Mouse (Mus musculus) adrenal gland, postnatal 14 days (tissue): Measurements from ENCODE around the gene Has1. TPM values are rescaled to one million over a fixed set of nuclear protein-coding genes. Genes with fewer than 3 reads are reported as not detected.
A peak's percentile ranks its signal among the peaks of the same experiment; 100 is the strongest.

Source experiments
- DNase-seq: peaks from one replicate; pipeline ENCODE4 v3.0.0; 2021; ENCODE audit warnings: mixed read lengths
- long read RNA-seq, 2 experiments: library from polyadenylated mRNA; stranded (forward); transcript quantifications; one replicate each; pipeline ENCODE4 v2.0.0; 2021
- total RNA-seq: library from RNA; stranded (reverse); gene quantifications from 2 replicates; pipeline ENCODE4 v1.2.3, GENCODE M21; 2021

Gene Has1
- not detected in 2 replicates for total RNA-seq
- long read RNA-seq, experiment 1 = 0 reads
- long read RNA-seq, experiment 2 = 0 reads

DNA sequence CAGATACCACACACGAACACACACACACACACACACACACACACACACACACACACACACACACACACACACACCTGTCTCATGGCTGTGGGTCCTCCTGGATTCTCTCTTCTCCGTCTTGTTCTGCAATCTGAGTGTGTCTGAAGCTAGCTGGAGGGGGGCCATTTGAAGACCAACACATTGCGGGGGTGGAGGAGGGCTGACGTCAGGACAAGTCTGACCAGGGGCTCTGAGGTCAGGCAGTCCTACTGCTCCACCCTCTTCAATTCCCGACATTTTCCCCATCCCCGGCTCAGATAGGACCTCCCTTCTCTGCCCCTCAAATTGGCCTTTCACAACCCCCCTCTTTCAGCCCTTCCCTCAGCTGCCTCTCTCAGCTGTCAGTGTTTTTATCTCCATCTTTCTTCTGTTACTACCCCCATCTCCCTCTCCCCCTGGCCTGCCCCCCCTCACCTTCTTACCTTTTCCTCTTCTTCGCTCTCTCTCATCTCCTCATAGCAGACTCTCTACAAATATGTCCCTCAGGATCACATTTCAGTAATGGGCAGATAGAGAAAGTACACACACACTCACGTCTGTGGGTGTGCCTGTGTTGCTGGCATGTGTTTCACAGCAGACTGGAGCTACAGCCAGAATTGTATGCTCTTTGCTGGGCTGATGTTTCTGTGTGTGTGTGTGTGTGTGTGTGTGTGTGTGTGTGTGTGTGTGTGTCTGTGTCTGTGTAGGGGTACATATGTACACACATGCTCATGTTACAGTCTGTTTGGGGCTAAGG lies at the start of gene Has1:
Gene Has1, minus strand, starts transcription at position 142 of the 775 bp plus-strand sequence.
- no peak for DNase-seq

DNA sequence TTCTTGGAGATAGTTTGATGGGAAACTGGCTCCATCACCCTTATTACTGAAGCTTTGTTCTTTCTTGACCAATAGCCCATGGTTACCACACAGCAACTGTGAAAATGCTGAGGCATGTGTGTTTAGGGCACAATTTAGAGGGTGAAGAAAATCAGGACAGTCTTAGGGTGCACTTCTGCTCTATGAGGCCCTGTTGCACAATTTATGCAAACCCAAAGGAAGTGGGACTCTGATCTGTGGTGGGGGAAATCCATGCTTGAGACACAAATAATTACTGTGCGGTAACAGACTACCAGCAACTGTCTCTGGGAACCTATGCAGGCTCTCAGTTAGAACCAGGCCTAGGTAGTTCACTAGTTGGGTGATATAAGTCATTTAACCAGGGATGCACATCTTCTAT lies 45.8 kb upstream of the Has1 start:
- DNase-seq = no peak

- no peak for DNase-seq
Measured at GRCm38 (mm10) chr17:17899268-17899667, 44.3 kb upstream of the Has1 start.

DNA sequence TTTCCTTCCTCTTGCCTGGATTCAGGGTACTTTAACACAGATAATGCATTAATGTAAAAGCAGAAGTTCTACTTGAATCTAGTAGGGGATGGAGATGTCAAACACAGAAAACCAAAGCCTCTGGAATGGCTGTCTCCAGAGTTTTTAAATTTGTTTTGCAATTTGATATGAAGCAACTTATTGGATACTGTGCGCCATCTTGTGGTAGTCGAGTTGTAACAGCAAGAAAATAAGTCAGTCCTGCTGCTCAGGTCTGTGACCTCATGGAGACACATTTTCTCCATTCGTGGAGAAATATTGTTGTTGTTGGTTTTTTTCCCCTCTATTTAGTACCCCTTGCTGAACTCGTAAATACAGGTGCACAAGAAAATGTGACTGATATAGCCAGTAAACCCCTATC lies 41.0 kb upstream of the Has1 start:
- DNase-seq = peak; percentile 51

DNA sequence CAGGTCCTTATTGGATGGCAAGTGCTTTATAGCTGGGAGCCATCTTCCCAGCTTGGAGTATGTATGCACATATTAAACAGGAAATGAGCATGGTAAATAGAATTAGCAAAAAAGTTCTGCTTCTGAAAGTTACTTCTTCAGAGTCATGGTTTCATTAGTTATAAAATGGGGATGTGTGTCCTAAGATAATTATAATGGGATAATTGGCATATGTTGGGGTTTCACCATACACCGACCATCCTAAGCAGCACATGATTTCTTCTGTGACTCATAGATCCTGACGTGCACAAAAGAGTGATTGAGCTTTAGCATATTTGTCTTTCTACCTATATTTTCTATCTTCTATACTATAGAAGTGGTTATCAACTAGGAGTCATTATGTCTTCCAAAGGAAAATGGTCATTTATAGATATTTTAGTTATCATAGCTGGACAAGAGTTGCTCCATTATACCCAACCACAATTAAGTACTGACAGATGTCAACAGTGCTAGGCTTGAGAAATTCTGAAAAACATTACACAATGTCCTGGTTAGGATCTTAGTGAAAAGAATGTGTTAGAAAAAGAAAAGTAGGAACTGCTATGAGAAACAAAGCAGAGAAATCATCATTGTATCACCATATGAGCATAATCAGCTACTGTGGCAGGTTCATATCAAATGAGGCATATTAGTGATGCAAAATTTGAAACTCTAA lies 34.9 kb upstream of the Has1 start:
- DNase-seq = no peak

GRCm38 (mm10) chr17:17887774-17888248 lies 32.8 kb upstream of the Has1 start, which contains the start of the genes Fpr2 and Fpr3:
Gene Fpr2, plus strand, starts transcription at chr17:17887824.
Gene Fpr3, plus strand, starts transcription at chr17:17887852.
- no peak for DNase-seq

DNA sequence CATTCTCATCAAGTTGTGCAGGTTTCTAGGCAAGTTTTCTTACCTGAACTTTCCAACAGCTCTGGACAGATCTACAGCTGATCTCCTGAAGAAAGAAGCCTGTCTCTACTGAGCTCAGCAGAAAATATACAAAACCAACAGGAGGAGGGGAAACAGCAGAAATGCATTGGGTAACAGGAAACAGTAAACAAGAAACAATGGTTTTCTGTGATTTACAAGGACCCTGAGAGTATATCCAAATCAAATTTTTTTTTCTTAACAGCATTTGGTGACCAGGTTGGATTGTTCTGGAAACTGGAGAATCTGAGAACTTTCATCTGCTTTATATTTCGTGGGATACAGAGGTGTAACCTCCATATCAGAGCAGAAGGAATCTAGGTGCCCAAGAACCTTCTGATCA lies 28.8 kb upstream of the Has1 start, which contains the start of gene Fpr1:
Gene Fpr1, minus strand, starts transcription at position 101 of the 400 bp plus-strand sequence.
- DNase-seq = no peak

- DNase-seq = no peak
Measured at GRCm38 (mm10) chr17:17882672-17883071, 27.7 kb upstream of the Has1 start.

DNA sequence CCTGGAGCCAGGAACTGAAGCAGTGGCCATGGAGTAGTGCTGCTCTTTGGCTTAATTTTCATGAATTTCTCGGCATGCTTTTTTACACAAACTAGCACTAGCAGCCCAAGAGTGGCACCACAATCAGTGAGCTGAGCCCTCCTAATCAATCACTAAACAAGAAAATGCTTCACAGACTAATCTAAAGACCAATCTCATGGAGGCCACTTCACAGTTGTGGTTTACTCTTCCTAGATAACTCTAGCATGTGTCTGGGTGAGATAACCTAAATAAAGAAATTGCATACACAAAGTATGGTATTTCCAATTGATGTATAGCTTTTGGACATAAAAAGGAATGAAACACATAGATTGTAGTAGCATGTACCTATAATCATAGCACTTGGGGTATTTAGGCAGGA lies 24.3 kb upstream of the Has1 start:
- DNase-seq = no peak

GRCm38 (mm10) chr17:17871697-17872096 lies 16.7 kb upstream of the Has1 start:
- no peak for DNase-seq

DNA sequence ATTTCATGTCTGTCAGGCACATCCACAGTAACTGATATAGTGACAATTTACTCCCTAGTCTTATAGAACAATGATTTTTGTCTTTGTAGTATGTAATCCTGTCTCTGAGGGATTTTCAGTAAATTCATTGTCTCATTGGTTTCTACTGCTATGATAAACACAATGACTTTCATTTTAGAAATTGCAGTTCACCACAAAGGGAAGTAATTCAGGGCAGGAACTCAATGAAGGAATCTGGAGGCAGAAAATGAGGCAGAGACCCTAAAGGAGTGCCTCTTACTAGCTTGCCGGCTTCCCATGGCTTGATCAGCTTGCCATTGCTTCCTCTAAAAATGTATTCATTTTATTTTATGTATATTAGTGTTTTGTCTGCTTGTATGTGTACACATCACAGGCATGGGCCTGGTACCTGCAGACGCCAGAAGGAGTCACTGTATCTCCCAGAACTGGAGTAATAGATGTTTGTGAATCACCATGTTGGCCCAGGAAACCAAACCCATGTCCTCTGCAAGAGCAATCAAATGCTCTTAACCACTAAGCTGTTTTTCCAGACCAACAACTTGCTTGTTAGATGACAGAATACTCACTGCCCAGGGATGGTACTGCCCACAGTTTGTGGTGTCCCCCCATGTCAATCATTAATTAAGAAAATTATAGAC lies 16.0 kb upstream of the Has1 start:
- no peak for DNase-seq

GRCm38 (mm10) chr17:17866801-17867469 lies 11.9 kb upstream of the Has1 start:
- DNase-seq = no peak

DNA sequence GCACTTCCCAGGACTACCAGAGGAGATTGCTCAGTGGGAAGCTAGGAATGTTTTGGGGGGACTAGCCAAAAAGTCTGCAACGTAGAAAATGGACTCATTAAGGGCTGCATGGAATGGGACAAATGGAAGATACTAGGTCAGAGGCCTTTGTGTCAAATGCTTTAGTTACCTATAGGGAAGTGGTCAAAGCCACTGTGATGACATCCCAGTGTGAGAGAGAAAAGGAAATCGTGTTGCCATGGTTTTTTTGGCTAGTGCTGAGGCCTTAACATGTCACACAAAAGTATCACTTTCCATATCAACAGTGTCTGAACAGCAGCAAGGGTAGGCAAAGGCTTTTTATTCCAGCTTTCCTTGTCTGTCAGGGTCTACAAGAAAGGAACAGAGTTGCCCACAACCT lies 10.2 kb upstream of the Has1 start:
- no peak for DNase-seq

DNA sequence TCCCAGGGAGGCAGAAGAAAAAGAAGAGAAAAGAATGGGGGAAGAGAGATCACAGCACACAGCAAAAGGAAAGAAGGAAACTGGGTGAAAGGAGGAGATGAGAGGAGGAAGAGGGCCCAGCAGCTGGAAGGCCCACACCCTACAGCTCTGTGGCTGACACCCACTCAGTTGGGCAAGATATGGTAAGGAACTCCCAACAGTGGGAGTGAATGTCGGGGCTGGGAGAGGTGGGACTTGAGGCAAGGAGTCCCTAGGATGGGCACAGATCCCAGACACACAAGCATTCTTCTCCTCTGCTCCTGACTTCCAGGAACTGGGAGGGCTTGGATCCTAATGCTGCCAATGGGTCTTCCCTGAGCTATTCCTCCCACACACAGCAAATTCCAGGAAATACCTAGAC lies 7.4 kb upstream of the Has1 start:
- DNase-seq = no peak

DNA sequence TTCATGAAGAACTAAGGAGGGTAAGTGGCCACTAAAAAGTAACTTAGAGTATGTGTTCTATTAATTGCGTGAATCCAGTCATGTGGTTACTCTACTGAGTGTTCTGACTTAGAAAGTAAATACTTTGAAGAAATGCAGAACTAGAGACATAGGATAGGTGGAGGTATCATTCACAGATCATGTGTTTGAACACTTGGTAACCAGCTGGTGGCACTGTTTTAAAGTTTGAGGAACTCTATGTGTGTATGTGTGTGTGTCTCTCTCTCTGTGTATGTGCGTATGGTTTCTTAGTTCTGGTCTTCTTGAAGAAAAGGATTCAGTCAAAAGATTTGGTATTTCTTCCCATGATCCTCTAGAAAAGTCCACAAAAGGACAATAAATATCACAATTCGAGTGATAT lies 5.1 kb upstream of the Has1 start:
- DNase-seq = no peak

DNA sequence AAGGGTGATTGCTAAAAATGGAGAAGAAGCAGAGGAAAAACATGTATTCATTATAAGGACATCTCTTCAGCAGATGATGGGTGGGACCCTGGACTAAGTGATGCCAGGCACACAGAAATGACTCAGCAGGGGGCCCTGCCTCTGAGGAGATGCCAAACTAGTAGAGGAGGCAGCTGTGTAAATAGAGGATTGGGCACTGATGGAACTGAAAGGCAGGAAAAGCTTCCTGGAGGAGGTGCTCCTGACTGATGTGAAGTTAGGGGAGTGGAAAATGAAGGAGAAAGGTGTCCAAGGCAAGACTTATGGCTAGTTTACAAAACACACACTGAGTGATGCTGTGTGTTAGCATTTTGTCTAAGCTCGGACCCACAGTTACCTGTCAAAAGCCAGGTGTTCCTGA lies 2.4 kb upstream of the Has1 start:
- no peak for DNase-seq

GRCm38 (mm10) chr17:17856612-17857011 lies 1.6 kb upstream of the Has1 start:
- DNase-seq = no peak

DNA sequence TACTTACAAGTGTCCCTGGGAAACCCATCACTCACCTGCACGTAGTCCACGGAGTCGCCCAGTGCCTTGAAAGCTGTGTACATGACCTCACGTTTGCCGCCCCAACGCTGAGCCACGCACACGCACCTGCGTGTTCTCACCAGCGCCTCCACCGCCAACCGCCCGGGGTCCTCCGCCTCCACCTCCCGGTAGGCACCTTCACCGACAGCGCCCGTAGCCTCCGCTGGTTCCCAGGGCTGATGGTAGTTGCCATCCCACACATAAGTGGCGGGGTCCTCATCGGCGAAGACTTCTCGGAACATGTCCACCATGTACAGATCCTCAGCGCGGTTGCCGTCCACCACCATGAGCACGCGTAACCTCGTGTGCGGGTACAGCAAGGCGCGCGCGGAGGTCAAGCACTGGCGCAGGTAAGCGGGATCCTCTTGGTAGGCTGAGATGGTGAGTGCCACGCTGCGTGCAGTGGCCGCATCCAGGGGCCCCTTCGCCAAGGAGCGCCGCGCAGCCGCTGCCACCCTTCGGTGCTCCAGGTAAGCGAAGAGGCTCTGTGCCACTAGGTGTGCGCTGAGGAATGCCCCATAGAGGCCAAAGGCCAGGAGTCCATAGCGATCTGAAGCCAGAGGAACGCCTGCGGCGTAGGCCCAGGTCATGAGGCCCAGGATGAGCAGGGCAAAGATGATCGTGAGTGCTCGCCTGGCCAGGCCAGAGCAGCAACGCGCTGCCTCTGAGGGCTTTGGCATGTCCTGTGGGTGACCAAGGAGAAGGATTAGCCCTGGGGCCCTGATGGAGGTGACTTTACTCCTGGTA lies 4.9 kb downstream of the Has1 start:
- DNase-seq = no peak

GRCm38 (mm10) chr17:17848988-17849387 lies 6.0 kb downstream of the Has1 start:
- no peak for DNase-seq

- DNase-seq = no peak
Measured at GRCm38 (mm10) chr17:17845187-17846027, 9.6 kb downstream of the Has1 start.
